Mouse (Mus musculus): ENCODE measurements around the gene AU040320. TPM values are rescaled to one million over a fixed set of nuclear protein-coding genes. Genes with fewer than 3 reads are reported as not detected.

Gene AU040320
- polyA plus RNA-seq, 1 experiment from 2014 or later: 28.1 TPM

DNA sequence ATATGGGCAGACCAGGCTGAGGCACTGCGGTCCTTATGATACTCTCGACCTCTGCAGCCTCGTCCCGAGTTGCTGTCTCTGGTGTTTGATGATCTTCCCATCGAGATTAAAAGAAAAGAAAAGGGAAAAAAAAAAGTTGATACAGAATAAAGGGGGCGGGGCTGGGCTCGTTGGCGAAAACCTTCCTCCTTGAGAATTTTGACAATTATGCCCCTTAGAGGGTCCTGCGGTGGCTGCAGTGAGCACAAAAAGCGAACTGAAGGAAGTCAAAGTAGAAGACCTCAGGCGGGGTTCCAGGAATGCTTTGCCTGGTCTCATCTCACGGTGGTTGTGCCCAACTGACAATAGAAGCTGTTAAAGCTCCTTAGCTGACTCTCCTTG lies 877 bp downstream of the AU040320 start:
- peak overlapping the region; percentile 94 for H3K27ac ChIP-seq (ENCODE audit: low read depth, low read length)
- no peak for DNase-seq (ENCODE audit: low spot score)
- H3K4me3 ChIP-seq (ENCODE audit: low read depth, low read length): peak overlapping the region; percentile 66
- H3K4me2 ChIP-seq (replicated peaks; ENCODE audit: low read depth, low read length): peak overlapping the region; percentile 94
- no peaks in the 10 kb centered on the region for H3K27me3 ChIP-seq (ENCODE audit: control insufficient read depth, insufficient read depth, low read length)
- no peaks in the 10 kb centered on the region for H3K36me3 ChIP-seq (ENCODE audit: control insufficient read depth, insufficient read depth, low read length)
- under 1% methylated on average over 12 of the region's 12 CpGs for WGBS
- no peaks in the 10 kb centered on the region for H3K9me3 ChIP-seq (ENCODE audit: control insufficient read depth, low read length)
- H3K4me1 ChIP-seq (replicated peaks; ENCODE audit: control insufficient read depth, insufficient read depth, low read length): peaks cover 9% of the 10 kb centered on the region; the same call in 1 of the 2 replicates
- peak overlapping the region; percentile 70 for H3K9ac ChIP-seq (ENCODE audit: low read depth, low read length)
- no peak for ATAC-seq (ENCODE audit: low FRiP score)

DNA sequence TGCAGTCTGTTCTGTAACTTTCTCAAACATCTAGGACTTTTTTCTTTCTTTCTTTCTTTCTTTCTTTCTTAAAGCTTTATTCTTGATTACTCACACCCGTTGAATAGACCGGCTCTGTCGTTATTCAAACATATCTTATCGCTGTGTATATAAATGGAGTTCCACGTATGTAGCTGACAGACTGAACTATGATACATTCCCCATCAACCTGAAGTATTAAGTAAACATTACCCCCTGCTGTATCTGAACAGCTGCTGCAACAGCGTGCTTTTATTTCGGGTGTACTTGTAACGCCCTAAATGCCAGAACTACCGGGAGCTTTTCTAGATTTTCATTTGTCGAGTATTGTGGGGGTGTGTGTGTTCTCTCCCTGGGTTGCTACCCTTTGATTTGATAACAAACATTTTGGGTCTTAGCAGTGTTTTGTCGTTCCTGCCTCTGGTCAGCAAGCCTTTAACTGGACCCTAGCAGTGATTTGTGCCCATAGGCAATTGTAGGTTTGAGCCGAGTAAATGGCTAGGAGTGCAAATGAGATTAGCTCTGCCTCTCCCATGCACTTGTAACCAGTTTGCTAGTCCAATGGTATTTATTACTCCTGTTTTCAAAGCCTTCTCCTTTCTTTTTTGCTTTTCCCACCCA lies 1.5 kb downstream of the AU040320 start:
- Histone ChIP-seq H3K27ac (ENCODE audit: low read depth, low read length) (no peak overlapping the region), H3K4me3 (ENCODE audit: low read depth, low read length) (peak overlapping the region; percentile 66), H3K36me3 (ENCODE audit: control insufficient read depth, insufficient read depth, low read length) (no peaks in the 10 kb centered on the region), H3K4me1 (replicated peaks; ENCODE audit: control insufficient read depth, insufficient read depth, low read length) (peaks cover 9% of the 10 kb centered on the region; the same call in 1 of the 2 replicates), H3K4me2 (replicated peaks; ENCODE audit: low read depth, low read length) (peak overlapping the region; percentile 94; the same call in 1 of the 2 replicates), H3K9ac (ENCODE audit: low read depth, low read length) (no peak overlapping the region), H3K9me3 (ENCODE audit: control insufficient read depth, low read length) (no peaks in the 10 kb centered on the region), H3K27me3 (ENCODE audit: control insufficient read depth, insufficient read depth, low read length) (no peaks in the 10 kb centered on the region)
- no peak for ATAC-seq (ENCODE audit: low FRiP score)
- 62% methylated on average over 12 of the region's 12 CpGs for WGBS
- no peak for DNase-seq (ENCODE audit: low spot score)

DNA sequence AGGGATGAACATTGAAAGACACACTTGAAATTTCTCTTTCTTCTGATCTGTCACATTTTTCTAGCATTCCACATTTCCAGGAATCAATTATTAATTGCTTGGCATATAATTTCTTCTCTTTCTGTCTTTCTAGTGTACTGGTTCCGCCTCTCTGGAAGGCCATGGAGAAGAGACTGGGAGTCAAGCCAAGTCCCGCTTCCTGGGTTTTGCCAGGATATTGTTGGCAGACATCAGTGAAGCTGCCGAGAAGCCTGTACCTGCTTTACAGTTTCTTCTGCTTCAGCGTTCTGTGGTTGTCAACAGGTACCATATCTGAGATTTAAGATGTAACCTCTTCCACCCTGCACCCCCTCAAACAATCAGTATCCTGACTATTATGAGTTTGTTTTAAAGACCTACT lies 3.4 kb downstream of the AU040320 start:
- Histone ChIP-seq H3K4me1 (replicated peaks; ENCODE audit: control insufficient read depth, insufficient read depth, low read length) (peaks cover 6% of the 10 kb centered on the region; the same call in 1 of the 2 replicates), H3K36me3 (ENCODE audit: control insufficient read depth, insufficient read depth, low read length) (no peaks in the 10 kb centered on the region), H3K9me3 (ENCODE audit: control insufficient read depth, low read length) (no peaks in the 10 kb centered on the region), H3K4me2 (replicated peaks; ENCODE audit: low read depth, low read length) (no peak overlapping the region), H3K27ac (ENCODE audit: low read depth, low read length) (no peak overlapping the region), H3K27me3 (ENCODE audit: control insufficient read depth, insufficient read depth, low read length) (no peaks in the 10 kb centered on the region), H3K9ac (ENCODE audit: low read depth, low read length) (no peak overlapping the region), H3K4me3 (ENCODE audit: low read depth, low read length) (no peak overlapping the region)
- ATAC-seq (ENCODE audit: low FRiP score) (no peak), DNase-seq (ENCODE audit: low spot score) (no peak)
- WGBS: 92% methylated on average over 4 of the region's 4 CpGs

DNA sequence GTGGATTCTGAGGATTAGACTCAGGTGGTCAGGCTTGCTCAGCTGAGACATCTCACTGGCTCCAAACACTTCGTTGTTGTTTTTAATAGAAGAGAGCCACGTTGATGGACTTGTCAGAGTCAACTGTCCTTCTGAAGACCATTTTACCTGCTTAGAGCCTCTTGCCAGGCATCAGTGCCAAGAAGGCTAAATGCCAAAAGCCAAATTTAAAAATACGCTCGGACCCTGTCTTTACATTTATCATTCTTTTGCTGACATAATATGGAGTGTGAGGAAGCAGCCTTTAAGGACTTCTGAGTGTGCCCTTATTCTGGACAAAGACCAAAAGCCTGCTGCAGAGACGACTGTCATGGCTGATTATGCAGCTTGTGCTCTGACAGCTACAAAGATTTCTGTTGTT lies 5.0 kb downstream of the AU040320 start:
- WGBS: 88% methylated on average over 5 of the region's 5 CpGs
- H3K9me3 ChIP-seq (ENCODE audit: control insufficient read depth, low read length): no peaks in the 10 kb centered on the region
- no peak overlapping the region for H3K9ac ChIP-seq (ENCODE audit: low read depth, low read length)
- DNase-seq (ENCODE audit: low spot score): no peak
- H3K4me3 ChIP-seq (ENCODE audit: low read depth, low read length): no peak overlapping the region
- ATAC-seq (ENCODE audit: low FRiP score): no peak
- H3K27ac ChIP-seq (ENCODE audit: low read depth, low read length): no peak overlapping the region
- H3K4me2 ChIP-seq (replicated peaks; ENCODE audit: low read depth, low read length): no peak overlapping the region
- H3K27me3 ChIP-seq (ENCODE audit: control insufficient read depth, insufficient read depth, low read length): no peaks in the 10 kb centered on the region
- 0 out of 2 replicates have a peak, but pooled peaks cover 3% of the 10 kb centered on the region for H3K4me1 ChIP-seq (replicated peaks; ENCODE audit: control insufficient read depth, insufficient read depth, low read length)
- no peaks in the 10 kb centered on the region for H3K36me3 ChIP-seq (ENCODE audit: control insufficient read depth, insufficient read depth, low read length)

DNA sequence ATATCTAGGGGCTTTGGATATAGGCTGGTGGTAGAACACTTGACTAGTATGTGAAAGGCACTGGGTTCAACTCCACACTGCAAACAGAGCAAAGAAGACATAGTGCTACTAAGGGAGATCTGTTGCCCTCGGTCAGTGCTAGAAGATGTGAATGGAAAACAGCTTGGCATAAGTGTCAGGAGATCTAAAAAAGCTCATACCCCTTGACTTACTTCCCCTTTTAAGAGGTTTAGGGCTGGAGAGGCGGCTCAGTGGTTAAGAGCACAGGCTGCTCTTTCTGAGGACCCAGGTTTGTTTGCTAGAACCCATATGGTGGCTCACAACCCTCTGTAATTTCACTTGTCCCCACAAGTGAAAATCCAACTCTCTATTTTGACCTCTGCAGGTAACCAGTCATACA lies 6.1 kb downstream of the AU040320 start:
- no peak for DNase-seq (ENCODE audit: low spot score)
- H3K9me3 ChIP-seq (ENCODE audit: control insufficient read depth, low read length): no peaks in the 10 kb centered on the region
- no peaks in the 10 kb centered on the region for H3K27me3 ChIP-seq (ENCODE audit: control insufficient read depth, insufficient read depth, low read length)
- ATAC-seq (ENCODE audit: low FRiP score): no peak
- no peak overlapping the region for H3K4me3 ChIP-seq (ENCODE audit: low read depth, low read length)
- H3K36me3 ChIP-seq (ENCODE audit: control insufficient read depth, insufficient read depth, low read length): no peaks in the 10 kb centered on the region
- WGBS: 85% methylated on average over 2 of the region's 2 CpGs
- H3K4me2 ChIP-seq (replicated peaks; ENCODE audit: low read depth, low read length): no peak overlapping the region
- H3K4me1 ChIP-seq (replicated peaks; ENCODE audit: control insufficient read depth, insufficient read depth, low read length): 0 out of 2 replicates have a peak, but pooled peaks cover 3% of the 10 kb centered on the region
- H3K9ac ChIP-seq (ENCODE audit: low read depth, low read length): no peak overlapping the region
- H3K27ac ChIP-seq (ENCODE audit: low read depth, low read length): no peak overlapping the region

DNA sequence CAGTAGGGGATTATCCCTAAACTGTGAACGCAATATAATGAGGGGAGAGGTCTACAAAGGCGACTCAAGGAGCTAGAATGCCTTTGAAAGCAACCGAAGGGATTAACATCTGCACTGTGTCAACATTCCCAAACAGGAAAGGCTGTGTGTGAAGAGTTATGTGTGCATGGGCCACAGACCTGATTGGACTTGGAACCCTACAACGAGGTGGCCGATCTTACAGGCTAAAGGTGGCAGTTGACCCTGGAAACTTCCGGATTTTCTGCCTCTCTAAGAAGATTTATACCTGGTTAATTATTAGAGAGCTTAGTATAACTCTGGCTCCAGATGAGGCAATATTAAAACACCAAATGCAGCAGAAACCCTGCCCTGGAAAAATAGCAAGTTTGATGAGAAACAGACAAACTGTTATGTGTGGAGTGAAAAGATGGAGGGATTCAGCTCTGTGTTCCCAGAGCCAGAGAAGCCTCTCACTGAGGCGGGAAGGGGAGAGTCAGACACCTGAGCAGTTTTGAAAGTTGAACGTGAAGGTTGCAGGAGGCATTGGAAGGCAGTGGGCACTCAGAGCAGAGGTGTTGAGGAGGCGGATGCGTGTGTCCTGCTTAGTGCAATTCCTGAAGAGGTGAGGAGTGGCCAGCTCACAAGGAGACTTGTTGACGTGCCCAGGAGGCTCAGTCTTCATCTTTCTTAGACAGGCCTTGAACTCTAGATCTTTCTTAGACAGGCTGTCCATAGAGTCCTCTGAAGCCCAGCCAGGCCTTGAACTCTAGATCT lies 9.4 kb downstream of the AU040320 start:
- H3K36me3 ChIP-seq (ENCODE audit: control insufficient read depth, insufficient read depth, low read length): no peaks in the 10 kb centered on the region
- no peak for ATAC-seq (ENCODE audit: low FRiP score)
- no peak overlapping the region for H3K9ac ChIP-seq (ENCODE audit: low read depth, low read length)
- no peaks in the 10 kb centered on the region for H3K9me3 ChIP-seq (ENCODE audit: control insufficient read depth, low read length)
- no peak overlapping the region for H3K4me3 ChIP-seq (ENCODE audit: low read depth, low read length)
- H3K27ac ChIP-seq (ENCODE audit: low read depth, low read length): no peak overlapping the region
- WGBS: 78% methylated on average over 11 of the region's 11 CpGs
- no peaks in the 10 kb centered on the region for H3K4me1 ChIP-seq (replicated peaks; ENCODE audit: control insufficient read depth, insufficient read depth, low read length)
- H3K27me3 ChIP-seq (ENCODE audit: control insufficient read depth, insufficient read depth, low read length): no peaks in the 10 kb centered on the region
- no peak overlapping the region for H3K4me2 ChIP-seq (replicated peaks; ENCODE audit: low read depth, low read length)
- no peak for DNase-seq (ENCODE audit: low spot score)

DNA sequence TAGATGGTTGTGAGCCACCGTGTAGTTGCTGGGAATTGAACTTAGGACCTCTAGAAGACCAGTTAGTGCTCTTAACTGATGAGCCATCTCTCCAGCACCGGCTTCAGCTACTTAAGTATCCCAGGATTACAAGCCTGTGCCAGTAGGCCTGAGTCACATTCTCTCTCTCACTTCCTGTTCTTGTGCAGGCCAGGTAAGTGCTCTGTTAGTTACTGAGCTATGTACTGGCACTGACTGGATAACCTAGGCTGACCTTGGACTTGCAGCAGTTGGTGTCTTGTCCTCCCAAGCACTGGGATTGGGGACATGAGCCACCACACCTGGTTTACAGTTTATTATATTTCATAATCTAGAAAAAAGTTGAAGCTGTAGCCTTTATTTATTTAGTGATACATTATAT lies 10.1 kb downstream of the AU040320 start:
- DNase-seq (ENCODE audit: low spot score) (no peak), ATAC-seq (ENCODE audit: low FRiP score) (no peak)
- 82% methylated on average over 2 of the region's 2 CpGs for WGBS
- Histone ChIP-seq H3K9me3 (ENCODE audit: control insufficient read depth, low read length) (no peaks in the 10 kb centered on the region), H3K4me3 (ENCODE audit: low read depth, low read length) (no peak overlapping the region), H3K4me2 (replicated peaks; ENCODE audit: low read depth, low read length) (no peak overlapping the region), H3K36me3 (ENCODE audit: control insufficient read depth, insufficient read depth, low read length) (no peaks in the 10 kb centered on the region), H3K4me1 (replicated peaks; ENCODE audit: control insufficient read depth, insufficient read depth, low read length) (no peaks in the 10 kb centered on the region), H3K9ac (ENCODE audit: low read depth, low read length) (no peak overlapping the region), H3K27ac (ENCODE audit: low read depth, low read length) (no peak overlapping the region), H3K27me3 (ENCODE audit: control insufficient read depth, insufficient read depth, low read length) (no peaks in the 10 kb centered on the region)

DNA sequence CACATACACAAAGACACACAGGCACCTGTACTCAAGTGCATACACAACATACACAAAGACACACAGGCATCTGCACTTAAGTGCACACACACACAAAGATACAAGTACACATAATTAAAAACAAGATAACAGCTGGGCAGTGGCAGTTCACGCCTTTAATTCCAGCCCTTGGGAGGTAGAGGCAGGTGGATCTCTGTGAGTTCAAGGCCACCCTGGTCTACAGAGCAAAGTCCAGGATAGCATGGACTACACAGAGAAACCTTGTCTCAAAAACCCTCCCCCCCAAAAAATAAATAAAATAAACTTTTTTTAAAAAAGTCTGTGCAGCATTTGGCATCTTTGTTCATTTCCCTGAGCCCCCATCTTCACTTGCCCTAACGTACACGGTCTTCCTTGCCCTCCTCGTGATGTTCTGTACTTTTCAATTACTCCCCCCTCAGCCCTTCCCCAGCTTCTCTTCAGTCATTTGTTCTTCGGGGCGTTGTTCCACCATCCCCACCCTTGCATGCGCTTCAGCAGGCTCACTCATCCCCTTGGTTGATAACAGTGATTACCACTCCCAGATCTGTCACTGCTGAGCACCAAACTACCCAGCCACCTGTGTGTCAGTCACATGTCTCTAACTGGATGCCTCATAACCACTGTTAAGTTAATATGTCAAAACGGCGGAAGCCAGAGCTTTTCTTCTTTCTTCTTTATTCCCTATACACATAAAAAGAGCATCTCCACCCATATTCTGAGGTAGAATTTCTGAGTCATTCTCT lies 16.6 kb downstream of the AU040320 start:
- Histone ChIP-seq H3K36me3 (ENCODE audit: control insufficient read depth, insufficient read depth, low read length) (no peaks in the 10 kb centered on the region), H3K9ac (ENCODE audit: low read depth, low read length) (no peak overlapping the region), H3K27ac (ENCODE audit: low read depth, low read length) (no peak overlapping the region), H3K27me3 (ENCODE audit: control insufficient read depth, insufficient read depth, low read length) (no peaks in the 10 kb centered on the region), H3K4me3 (ENCODE audit: low read depth, low read length) (no peak overlapping the region), H3K4me2 (replicated peaks; ENCODE audit: low read depth, low read length) (no peak overlapping the region), H3K4me1 (replicated peaks; ENCODE audit: control insufficient read depth, insufficient read depth, low read length) (no peaks in the 10 kb centered on the region), H3K9me3 (ENCODE audit: control insufficient read depth, low read length) (no peaks in the 10 kb centered on the region)
- WGBS: 96% methylated on average over 9 of the region's 9 CpGs
- no peak for ATAC-seq (ENCODE audit: low FRiP score)
- DNase-seq (ENCODE audit: low spot score): no peak

Measured in hindbrain, embryonic 11.5 days (tissue).